Mouse (Mus musculus) CD4-positive helper T cell, adult 2 months (primary cell): ENCODE measurements at regions not wholly inside any gene's neighbourhood (a gene's known extent, or its start where the extent isn't known, plus 50 kb on each side); places are given as distances from the start of the nearest gene placed in this dataset.

Source experiments
- DNase-seq: peaks from one replicate; pipeline ENCODE4 v3.0.0-alpha.2; 2012; ENCODE audit warnings: low read depth, missing footprints, low spot score

- no peak for DNase-seq
These were observed 92.1 kb upstream of the Ins2 start for GRCm38 (mm10) chr7:142835319-142835718.

- DNase-seq: no peak
These were observed 87.9 kb upstream of the Ins2 start for GRCm38 (mm10) chr7:142830969-142831673.

- no peak for DNase-seq
These were observed 67.5 kb upstream of the Ins2 start for GRCm38 (mm10) chr7:142810711-142811110.

GRCm38 (mm10) chr7:142799424-142799823, 56.2 kb upstream of the Ins2 start:
- peak; percentile 30 for DNase-seq

GRCm38 (mm10) chr7:142794481-142794880, 51.3 kb upstream of the Ins2 start:
- no peak for DNase-seq
